Mouse (Mus musculus) testis, adult 2 months (tissue): ENCODE measurements at regions not wholly inside any gene's neighbourhood (a gene's known extent, or its start where the extent isn't known, plus 50 kb on each side); places are given as distances from the start of the nearest gene placed in this dataset.

ENCODE experiments used
- H3K27ac ChIP-seq: fragments of 200-500 bp; 2 replicates; pipeline ENCODE4 v1.5.1; 2012; ENCODE audit warnings: low read depth, low read length; ENCODE audit not compliant: control insufficient read depth, insufficient read depth
- H3K27me3 ChIP-seq: fragments of 200-500 bp; 2 replicates; pipeline ENCODE4 v1.6.1; 2012; ENCODE audit warnings: mild to moderate bottlenecking, low read length, moderate library complexity; ENCODE audit not compliant: control insufficient read depth, insufficient read depth
- H3K36me3 ChIP-seq: fragments of 200-500 bp; 2 replicates; pipeline ENCODE4 v1.6.1; 2012; ENCODE audit warnings: mild to moderate bottlenecking, low read length; ENCODE audit not compliant: control insufficient read depth, insufficient read depth
- H3K4me1 ChIP-seq: fragments of 200-500 bp; 2 replicates; pipeline ENCODE4 v1.6.1; 2012; ENCODE audit warnings: low read length; ENCODE audit not compliant: control insufficient read depth, insufficient read depth
- H3K4me3 ChIP-seq: fragments of 200-500 bp; 2 replicates; pipeline ENCODE4 v1.5.1; 2012; ENCODE audit warnings: low read depth, mild to moderate bottlenecking, low read length, moderate library complexity, mixed read lengths; ENCODE audit not compliant: control insufficient read depth
- CTCF ChIP-seq: fragments of 200-500 bp; IDR thresholded peaks from 2 replicates; pipeline ENCODE4 v1.5.1; 2012; ENCODE audit warnings: low read depth, mild to moderate bottlenecking, inconsistent platforms, low read length, moderate library complexity; ENCODE audit not compliant: control insufficient read depth, insufficient read depth, insufficient replicate concordance
- POLR2A ChIP-seq: fragments of 200-500 bp; IDR thresholded peaks from 2 replicates; pipeline ENCODE4 v1.6.1; 2012; ENCODE audit warnings: low read depth, mild to moderate bottlenecking, inconsistent platforms, low read length, moderate library complexity; ENCODE audit not compliant: control insufficient read depth

DNA sequence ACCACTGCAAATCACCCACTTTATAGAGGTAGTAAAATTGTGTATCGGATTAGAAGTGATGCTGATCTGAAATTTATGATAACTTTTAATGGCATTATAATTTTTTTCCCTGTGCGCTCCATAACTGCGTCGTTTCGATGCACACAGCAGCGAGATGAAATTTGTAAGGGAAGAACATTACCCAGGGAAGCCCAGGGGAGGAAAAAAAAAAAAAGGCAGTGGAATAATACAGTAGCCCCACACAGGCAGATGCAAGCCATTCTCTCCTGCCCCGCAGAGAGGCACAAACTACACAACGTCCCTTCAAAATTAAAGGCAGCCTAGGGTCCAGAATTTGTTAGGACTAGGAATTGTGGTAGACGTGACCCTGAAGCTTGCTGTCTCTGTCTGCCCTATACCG lies 234.2 kb downstream of the Il20rb start:
- no peaks in the 10 kb centered on the region for H3K36me3 ChIP-seq
- H3K4me3 ChIP-seq: no peak overlapping the region
- TF ChIP-seq POLR2A: no peak
- TF ChIP-seq CTCF: no peak
- no peaks in the 10 kb centered on the region for H3K4me1 ChIP-seq
- no peaks in the 10 kb centered on the region for H3K27me3 ChIP-seq
- H3K27ac ChIP-seq: no peak overlapping the region
